Mouse (Mus musculus): ENCODE data around the gene Slc22a23.

GRCm38 (mm10) chr13:34365226-34365625 is 20.2 kb upstream of the Slc22a23 start:
- TF ChIP-seq EP300 (IDR thresholded peaks at IDR 0.05; ENCODE audit: low read depth), result no peak
- no peak for TF ChIP-seq CTCF (IDR thresholded peaks at IDR 0.05; ENCODE audit: low read depth)

All from liver, embryonic 14.5 days (tissue).